In the genomic region with DNA sequence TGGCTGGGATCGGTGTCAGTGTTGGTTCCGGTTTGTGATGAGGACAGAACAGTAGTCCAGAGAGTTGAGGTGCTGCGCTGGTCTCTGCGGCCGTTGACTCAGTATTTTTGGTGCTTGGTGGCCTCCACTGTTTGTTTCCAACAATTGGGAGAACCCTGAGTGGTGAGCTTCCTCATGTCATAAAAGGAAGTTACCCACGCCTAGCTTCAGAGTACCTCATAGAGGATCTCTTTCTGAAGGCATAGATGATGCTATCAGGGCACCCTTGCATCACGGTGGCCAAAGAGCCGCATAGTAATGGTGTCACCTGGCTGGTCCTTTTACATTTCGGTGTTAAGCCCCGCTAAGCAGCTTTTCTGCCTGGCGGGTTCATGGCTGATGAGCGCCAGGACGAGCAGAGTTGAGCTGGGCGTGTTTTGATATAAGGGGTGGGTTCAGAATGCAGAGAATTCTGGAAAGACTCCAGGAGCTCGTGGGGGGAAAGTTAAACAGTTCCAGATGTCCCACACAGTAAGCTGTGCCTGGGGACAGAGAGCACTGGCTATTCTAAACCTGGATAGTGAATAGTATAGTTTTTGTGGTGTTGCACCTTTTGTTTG, we compare ENCODE assay signal across 9 mouse cellular contexts. TPM values are rescaled to one million over a fixed set of nuclear protein-coding genes. Genes with fewer than 3 reads are reported as not detected.
DNase-seq lines count a peak whose midpoint lies in the region; ATAC-seq and TF ChIP-seq lines count a peak whose summit lies in the region.
"Had no signal": no experiment of that assay in that cellular context is flagged by ENCODE, and none has a peak within 500 bp of the region (broad histone marks: within the 10 kb centered on the region; RNA-seq: fewer than 3 reads in every experiment).

No protein-coding gene starts in this region.

- ATAC-seq in heart, embryonic 16.5 days (replicated peaks; ENCODE audit: extremely low read depth, insufficient read depth, low FRiP score) = 0 out of 2 replicates have a peak, but pooled peaks have one; percentile 58
- ATAC-seq in stomach, embryonic 15.5 days (ENCODE audit: insufficient read depth, low FRiP score, low read depth) = no peak
- no peak for ATAC-seq in erythroblast, adult 5-6 weeks (replicated peaks; ENCODE audit: low FRiP score, poor library complexity, severe bottlenecking)

- 31% methylated on average over 15 of the region's 15 CpGs for WGBS in heart, embryonic 16.5 days
- 41% methylated on average over 15 of the region's 15 CpGs for WGBS in stomach, embryonic 15.5 days
- WGBS in thymus, adult 2 months = 82% methylated on average over 15 of the region's 15 CpGs

- no peak for TF ChIP-seq POLR2A in thymus, adult 2 months (IDR thresholded peaks at IDR 0.05; ENCODE audit: control insufficient read depth, extremely low read depth, insufficient read depth, low read length, poor library complexity)

- H3K4me2 ChIP-seq in heart, embryonic 16.5 days (ENCODE audit: low read depth, low read length) = peak overlapping the region; percentile 62
- peak overlapping the region; percentile 47 for H3K4me2 ChIP-seq in stomach, embryonic 15.5 days

- H3K27me3 ChIP-seq in E14TG2a.4 (ENCODE audit: insufficient read depth, low read length) = no peaks in the 10 kb centered on the region
- no peaks in the 10 kb centered on the region for H3K27me3 ChIP-seq in heart, embryonic 16.5 days (ENCODE audit: control insufficient read depth, insufficient read depth, low read length)
- H3K27me3 ChIP-seq in stomach, embryonic 15.5 days (replicated peaks) = no peaks in the 10 kb centered on the region
- H3K27me3 ChIP-seq in thymus, adult 2 months (ENCODE audit: control insufficient read depth, insufficient read depth, low read length) = no peaks in the 10 kb centered on the region

- H3K9me3 ChIP-seq in E14TG2a.4 (ENCODE audit: low read length) = no peaks in the 10 kb centered on the region
- no peaks in the 10 kb centered on the region for H3K9me3 ChIP-seq in heart, embryonic 16.5 days (replicated peaks; ENCODE audit: control insufficient read depth, low read length)
- H3K9me3 ChIP-seq in stomach, embryonic 15.5 days = no peaks in the 10 kb centered on the region

- peak overlapping the region; percentile 44 for H3K9ac ChIP-seq in heart, embryonic 16.5 days (ENCODE audit: low read length)
- H3K9ac ChIP-seq in stomach, embryonic 15.5 days = no peak overlapping the region

- TF ChIP-seq CTCF in E14TG2a.4 (conservative IDR thresholded peaks at IDR 0.05; ENCODE audit: low read length) = no peak
- no peak for TF ChIP-seq CTCF in thymus, adult 2 months (IDR thresholded peaks at IDR 0.05; ENCODE audit: borderline replicate concordance, control insufficient read depth, extremely low read depth, insufficient read depth, low read length, poor library complexity)

- H3K36me3 ChIP-seq in E14TG2a.4 (ENCODE audit: insufficient read depth, low read length) = peaks cover 25% of the 10 kb centered on the region
- no peaks in the 10 kb centered on the region for H3K36me3 ChIP-seq in heart, embryonic 16.5 days (ENCODE audit: control insufficient read depth, insufficient read depth)
- H3K36me3 ChIP-seq in stomach, embryonic 15.5 days = no peaks in the 10 kb centered on the region
- no peaks in the 10 kb centered on the region for H3K36me3 ChIP-seq in thymus, adult 2 months (ENCODE audit: control insufficient read depth, insufficient read depth, low read length)

- peak; percentile 54 for DNase-seq in embryo, embryonic 10 days (ENCODE audit: low spot score)
- DNase-seq in kidney, postnatal 14 days = peak; percentile 73
- no peak for DNase-seq in urinary bladder, postnatal 10 days (ENCODE audit: low spot score)
- no peak for DNase-seq in thymus, adult 2 months

- H3K27ac ChIP-seq in heart, embryonic 16.5 days (ENCODE audit: low read length) = peak overlapping the region; percentile 59
- H3K27ac ChIP-seq in stomach, embryonic 15.5 days = peak overlapping the region; percentile 37
- H3K27ac ChIP-seq in thymus, adult 2 months (ENCODE audit: control insufficient read depth, insufficient read depth, low read length) = no peak overlapping the region
- H3K27ac ChIP-seq: macrophage had no signal

- peaks cover 78% of the 10 kb centered on the region for H3K4me1 ChIP-seq in E14TG2a.4 (replicated peaks; ENCODE audit: low read depth, low read length)
- peaks cover 15% of the 10 kb centered on the region for H3K4me1 ChIP-seq in heart, embryonic 16.5 days (ENCODE audit: control insufficient read depth, insufficient read depth, low read length)
- peaks cover 6% of the 10 kb centered on the region; the same call in 1 of the 2 replicates for H3K4me1 ChIP-seq in stomach, embryonic 15.5 days
- H3K4me1 ChIP-seq in thymus, adult 2 months (replicated peaks; ENCODE audit: control insufficient read depth, insufficient read depth, low read length) = peaks cover 2% of the 10 kb centered on the region; the same call in 1 of the 2 replicates

- peak overlapping the region; percentile 39; the same call in 1 of the 2 replicates for H3K4me3 ChIP-seq in E14TG2a.4 (replicated peaks; ENCODE audit: low read length)
- H3K4me3 ChIP-seq in heart, embryonic 16.5 days (ENCODE audit: low read length) = peak overlapping the region; percentile 38
- H3K4me3 ChIP-seq in stomach, embryonic 15.5 days (replicated peaks) = no peak overlapping the region
- H3K4me3 ChIP-seq in thymus, adult 2 months (ENCODE audit: control insufficient read depth, insufficient read depth, low read length) = no peak overlapping the region

RNA-seq across cellular contexts. Expression of gene Zbtb2, which starts 48.9 kb away (rescaled TPM):
- 9.0 and 10.0 TPM in 2 replicates for polyA plus RNA-seq in heart, embryonic 16.5 days (2015; fragmentation: Nextera tagmentation; extraction: Ambion mirVana)
- polyA plus RNA-seq in stomach, embryonic 15.5 days (2015; fragmentation: Nextera tagmentation; extraction: Ambion mirVana) = 10.5 and 12.3 TPM in 2 replicates
- 4.4 and 4.8 TPM in 2 replicates for total RNA-seq in erythroblast, adult 5-6 weeks (2015; ENCODE audit: low replicate concordance)
- 2.6 and 4.6 TPM in 2 replicates for total RNA-seq in erythroblast, adult 5-6 weeks (2017; ENCODE audit: low replicate concordance)
- polyA plus RNA-seq in thymus, adult 2 months (2012; rRNA removed) = 32.8 and 37.9 TPM in 2 replicates

Comparison
In these comparisons a context has a peak if more than half of its experiments do, and no peak if none do; other contexts are left out.
1. H3K4me3 ChIP-seq: peak in E14TG2a.4 (single experiment) and heart, embryonic 16.5 days (single experiment); none in stomach, embryonic 15.5 days (single experiment) and thymus, adult 2 months (single experiment).
2. DNase-seq: peak in embryo, embryonic 10 days (single experiment) and kidney, postnatal 14 days (single experiment); none in urinary bladder, postnatal 10 days (single experiment) and thymus, adult 2 months (single experiment).